Mouse (Mus musculus) monocyte, adult 59 days (primary cell): ENCODE results near the gene Hist1h2bm. TPM values are rescaled to one million over a fixed set of nuclear protein-coding genes. Genes with fewer than 3 reads are reported as not detected.

Experiments used
- total RNA-seq, 2 experiments: library from RNA; stranded (reverse); gene quantifications; one replicate each; pipeline ENCODE4 v1.2.4; 2023

Hist1h2bm gene
- 10 to 100 TPM in 1 of 2 experiments, 1 to 10 TPM in 1; 9.8 to 11.6 TPM for total RNA-seq

DNA sequence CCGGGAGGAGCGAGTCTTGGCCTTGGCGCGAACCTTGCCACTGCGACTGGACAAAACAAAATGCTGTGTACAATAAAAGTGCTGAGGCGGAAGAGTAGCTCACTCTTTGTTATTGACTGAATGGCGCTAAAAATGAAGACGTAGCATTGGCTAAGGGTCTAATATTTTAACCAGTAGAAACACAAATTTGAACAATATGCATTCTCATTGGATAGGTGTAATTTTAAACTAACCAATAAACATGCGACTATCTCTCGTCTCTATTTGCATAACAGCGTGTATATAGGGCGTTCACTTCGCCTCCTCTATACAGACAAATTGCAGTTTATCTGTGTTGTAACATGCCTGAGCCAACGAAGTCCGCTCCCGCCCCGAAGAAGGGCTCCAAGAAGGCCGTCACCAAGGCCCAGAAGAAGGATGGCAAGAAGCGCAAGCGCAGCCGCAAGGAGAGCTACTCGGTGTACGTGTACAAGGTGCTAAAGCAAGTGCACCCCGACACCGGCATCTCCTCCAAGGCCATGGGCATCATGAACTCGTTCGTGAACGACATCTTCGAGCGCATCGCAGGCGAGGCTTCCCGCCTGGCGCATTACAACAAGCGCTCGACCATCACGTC, at the start of gene Hist1h2bm:
Gene Hist1h2bm (plus strand): TSS at position 288 of the 616 bp plus-strand sequence.

GRCm38 (mm10) chr13:21677305-21677704, 44.5 kb upstream of the Hist1h2bm start, which contains the start of gene Olfr1360:
Gene Olfr1360 (minus strand): TSS chr13:21677405.

GRCm38 (mm10) chr13:21697811-21698210, 24.0 kb upstream of the Hist1h2bm start, which contains the start of gene Olfr1359:
Gene Olfr1359 (plus strand): TSS chr13:21698111.

GRCm38 (mm10) chr13:21715864-21716539, 5.8 kb upstream of the Hist1h2bm start, which contains the start of the genes Hist1h2bl and Hist1h2ai:
Gene Hist1h2bl (minus strand): TSS chr13:21716143.
Gene Hist1h2ai (plus strand): TSS chr13:21716422.

DNA sequence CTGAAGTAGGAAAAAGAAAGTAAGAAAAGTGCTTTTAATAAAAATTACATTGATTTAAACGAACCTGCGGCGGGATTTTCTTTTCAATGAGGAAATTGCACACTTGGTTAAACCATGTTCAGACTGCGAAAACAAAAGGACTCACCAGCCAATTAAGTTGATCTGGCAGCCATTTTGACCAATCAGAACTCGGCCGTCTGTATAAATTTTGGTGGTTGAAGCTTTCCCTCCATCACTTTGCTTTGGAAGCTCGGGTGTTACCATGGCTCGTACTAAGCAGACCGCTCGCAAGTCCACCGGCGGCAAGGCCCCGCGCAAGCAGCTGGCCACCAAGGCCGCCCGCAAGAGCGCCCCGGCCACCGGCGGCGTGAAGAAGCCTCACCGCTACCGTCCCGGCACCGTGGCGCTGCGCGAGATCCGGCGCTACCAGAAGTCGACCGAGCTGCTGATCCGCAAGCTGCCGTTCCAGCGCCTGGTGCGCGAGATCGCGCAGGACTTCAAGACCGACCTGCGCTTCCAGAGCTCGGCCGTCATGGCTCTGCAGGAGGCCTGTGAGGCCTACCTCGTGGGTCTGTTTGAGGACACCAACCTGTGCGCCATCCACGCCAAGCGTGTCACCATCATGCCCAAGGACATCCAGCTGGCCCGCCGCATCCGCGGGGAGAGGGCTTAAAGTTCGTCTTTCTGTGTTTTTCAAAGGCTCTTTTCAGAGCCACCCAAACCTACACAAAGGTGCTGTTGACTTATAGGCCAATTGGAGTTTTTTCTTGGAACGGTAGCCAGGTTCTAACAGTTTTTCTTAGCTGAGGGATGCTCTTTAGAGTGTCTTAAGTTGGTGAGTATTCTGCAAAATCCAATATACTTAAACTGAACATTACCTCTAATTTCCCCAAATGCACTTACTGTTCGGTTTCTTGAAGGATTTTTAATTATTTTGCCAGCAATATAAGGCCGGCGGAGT, 4.2 kb upstream of the Hist1h2bm start, which contains the start of gene Hist1h3h:
Gene Hist1h3h (plus strand): TSS at position 263 of the 961 bp plus-strand sequence.

GRCm38 (mm10) chr13:21734906-21735767, 13.3 kb downstream of the Hist1h2bm start, which contains the start of gene Hist1h4j:
Gene Hist1h4j (plus strand): TSS chr13:21735064.

GRCm38 (mm10) chr13:21750159-21751017, 28.5 kb downstream of the Hist1h2bm start, which contains the start of gene Hist1h4k:
Gene Hist1h4k (minus strand): TSS chr13:21750505.

DNA sequence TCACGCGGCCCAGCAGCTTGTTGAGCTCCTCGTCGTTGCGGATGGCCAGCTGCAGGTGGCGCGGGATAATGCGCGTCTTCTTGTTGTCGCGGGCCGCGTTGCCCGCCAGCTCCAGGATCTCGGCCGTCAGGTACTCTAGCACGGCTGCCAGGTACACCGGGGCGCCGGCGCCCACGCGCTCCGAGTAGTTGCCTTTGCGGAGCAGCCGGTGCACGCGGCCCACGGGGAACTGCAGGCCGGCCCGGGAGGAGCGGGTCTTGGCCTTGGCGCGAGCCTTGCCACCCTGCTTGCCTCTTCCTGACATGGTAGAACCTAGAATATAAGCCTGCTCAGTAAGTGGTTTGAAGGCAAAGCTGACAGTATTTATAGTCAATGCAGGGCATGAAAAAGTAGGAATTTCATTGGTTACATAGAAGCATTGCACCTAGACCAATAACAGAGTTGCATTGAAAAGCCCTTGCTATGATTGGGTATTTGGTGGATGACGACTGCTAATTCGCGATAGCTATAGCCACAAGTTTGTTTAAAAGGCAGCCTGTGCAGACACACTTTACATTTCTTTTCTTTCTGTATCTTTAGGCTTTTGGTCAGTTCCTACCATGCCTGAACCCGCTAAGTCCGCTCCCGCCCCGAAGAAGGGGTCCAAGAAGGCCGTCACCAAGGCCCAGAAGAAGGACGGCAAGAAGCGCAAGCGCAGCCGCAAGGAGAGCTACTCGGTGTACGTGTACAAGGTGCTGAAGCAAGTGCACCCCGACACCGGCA, 31.9 kb downstream of the Hist1h2bm start, which contains the start of the genes Hist1h2ak and Hist1h2bn:
Gene Hist1h2ak (minus strand): TSS at position 304 of the 762 bp plus-strand sequence.
Gene Hist1h2bn (plus strand): TSS at position 600 of the 762 bp plus-strand sequence.

Other genes with a start within 250 kb of the Hist1h2bm start
- 1 to 10 TPM in 1 of 2 experiments, under 1 TPM in 1; 0.21 to 1.3 TPM for gene Zkscan4, start 243.1 kb upstream of the Hist1h2bm start, total RNA-seq
- gene Gm10065, start 242.6 kb upstream of the Hist1h2bm start, total RNA-seq: not detected
- gene AK157302, start 226.8 kb upstream of the Hist1h2bm start, total RNA-seq: 1 to 10 TPM; 3.2 to 4.5 TPM
- gene Gm11273, start 220.6 kb upstream of the Hist1h2bm start, total RNA-seq: 10 to 100 TPM; 13.1 to 17.2 TPM
- 1 to 10 TPM; 4.9 to 5.6 TPM for gene Zkscan8, start 190.9 kb upstream of the Hist1h2bm start, total RNA-seq
- not detected for gene Olfr1366, start 179.2 kb upstream of the Hist1h2bm start, total RNA-seq
- gene Olfr1535, start 162.2 kb upstream of the Hist1h2bm start, total RNA-seq: not detected
- gene Olfr1364, start 140.3 kb upstream of the Hist1h2bm start, total RNA-seq: not detected
- not detected for gene Olfr1362, start 108.0 kb upstream of the Hist1h2bm start, total RNA-seq
- gene Olfr11, start 79.5 kb upstream of the Hist1h2bm start, total RNA-seq: not detected
- gene Olfr1361, start 58.7 kb upstream of the Hist1h2bm start, total RNA-seq: not detected
- not detected for gene Olfr1360, start 44.6 kb upstream of the Hist1h2bm start, total RNA-seq
- not detected for gene Olfr1359, start 23.9 kb upstream of the Hist1h2bm start, total RNA-seq
- 100 to 1,000 TPM in 1 of 2 experiments, 10 to 100 TPM in 1; 76.3 to 127 TPM for gene Hist1h2bl, start 5.9 kb upstream of the Hist1h2bm start, total RNA-seq
- 10 to 100 TPM; 49.1 to 81.3 TPM for gene Hist1h2ai, start 5.6 kb upstream of the Hist1h2bm start, total RNA-seq
- 100 to 1,000 TPM; 116 to 129 TPM for gene Hist1h3h, start 4.4 kb upstream of the Hist1h2bm start, total RNA-seq
- 10 to 100 TPM; 15.5 to 16.5 TPM for gene Hist1h4j, start 13.0 kb downstream of the Hist1h2bm start, total RNA-seq
- 100 to 1,000 TPM; 368 to 459 TPM for gene Hist1h4k, start 28.5 kb downstream of the Hist1h2bm start, total RNA-seq
- 10 to 100 TPM; 38.3 to 45.1 TPM for gene Hist1h2ak, start 31.8 kb downstream of the Hist1h2bm start, total RNA-seq
- gene Hist1h2bn, start 32.1 kb downstream of the Hist1h2bm start, total RNA-seq: 100 to 1,000 TPM in 1 of 2 experiments, 10 to 100 TPM in 1; 96.0 to 110 TPM
- 100 to 1,000 TPM in 1 of 2 experiments, 10 to 100 TPM in 1; 97.5 to 117 TPM for gene Hist1h1b, start 58.6 kb downstream of the Hist1h2bm start, total RNA-seq
- gene Hist1h3i, start 61.3 kb downstream of the Hist1h2bm start, total RNA-seq: 100 to 1,000 TPM; 136 to 153 TPM
- 10 to 100 TPM; 24.1 to 24.2 TPM for gene Hist1h2an, start 65.2 kb downstream of the Hist1h2bm start, total RNA-seq
- 10 to 100 TPM; 19.4 to 40.1 TPM for gene Hist1h2bp, start 65.4 kb downstream of the Hist1h2bm start, total RNA-seq
- 100 to 1,000 TPM; 150 to 156 TPM for gene Hist1h2bq, start 88.2 kb downstream of the Hist1h2bm start, total RNA-seq
- gene Hist1h2ao, start 88.4 kb downstream of the Hist1h2bm start, total RNA-seq: 100 to 1,000 TPM; 303 to 332 TPM
- 100 to 1,000 TPM; 127 to 412 TPM for gene Hist1h4m, start 89.7 kb downstream of the Hist1h2bm start, total RNA-seq
- 100 to 1,000 TPM in 1 of 2 experiments, 10 to 100 TPM in 1; 44.0 to 264 TPM for gene Hist1h4n, start 110.2 kb downstream of the Hist1h2bm start, total RNA-seq
- gene Hist1h2ap, start 111.5 kb downstream of the Hist1h2bm start, total RNA-seq: 10 to 100 TPM; 29.1 to 43.8 TPM
- 100 to 1,000 TPM; 156 to 160 TPM for gene Hist1h2br, start 111.7 kb downstream of the Hist1h2bm start, total RNA-seq
- under 1 TPM; 0.37 to 0.85 TPM for gene Zfp184, start 223.1 kb downstream of the Hist1h2bm start, total RNA-seq